Mouse (Mus musculus): ENCODE measurements at regions not wholly inside any gene's neighbourhood (a gene's known extent, or its start where the extent isn't known, plus 50 kb on each side); places are given as distances from the start of the nearest gene placed in this dataset.

DNA sequence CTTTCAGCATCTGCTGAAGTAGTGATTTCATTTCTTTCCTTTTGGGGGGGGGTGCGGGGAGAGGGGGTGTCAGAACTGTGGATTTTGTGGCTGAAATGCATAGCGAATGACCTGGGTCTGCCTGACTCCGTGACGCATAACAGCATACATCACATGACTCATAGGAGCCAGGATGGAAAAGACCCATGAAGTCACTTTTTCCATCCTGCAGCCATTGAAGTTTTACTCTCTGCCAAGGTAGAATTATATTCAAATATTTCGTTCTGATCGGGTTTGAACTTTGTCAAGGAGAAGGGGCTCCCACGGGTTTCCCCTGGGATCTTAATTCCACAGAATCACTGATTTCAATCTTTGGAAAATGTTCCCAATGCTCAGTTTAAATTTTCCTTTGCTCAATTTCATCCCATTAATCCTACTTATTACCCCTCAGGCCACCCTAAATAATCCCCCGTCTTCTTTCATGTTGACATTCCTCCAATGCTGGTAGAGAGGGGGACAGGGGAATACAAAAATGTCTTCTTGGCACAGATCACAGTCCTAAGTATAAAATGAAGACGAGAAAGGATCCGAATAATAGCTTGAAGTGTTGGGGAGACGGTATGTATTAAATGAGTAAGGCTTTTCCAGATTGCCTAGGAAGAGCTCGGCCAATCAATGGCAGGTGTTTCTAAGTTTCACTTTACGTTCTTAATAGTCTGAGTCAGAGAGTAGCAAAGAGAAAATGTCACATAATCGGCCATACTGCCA, 212.0 kb downstream of the Tgfb2 start:
- WGBS = 85% methylated on average over 14 of the region's 14 CpGs
- H3K4me3 ChIP-seq (ENCODE audit: low read depth, low read length) = no peak overlapping the region
- no peaks in the 10 kb centered on the region for H3K4me1 ChIP-seq (ENCODE audit: control insufficient read depth, insufficient read depth, low read length)
- no peak overlapping the region for H3K9ac ChIP-seq (ENCODE audit: low read length)
- DNase-seq (ENCODE audit: low spot score) (no peak), ATAC-seq (ENCODE audit: insufficient read depth, low FRiP score, low TSS enrichment) (no peak)
- no peak overlapping the region for H3K27ac ChIP-seq (ENCODE audit: low read depth, low read length)
- H3K4me2 ChIP-seq (ENCODE audit: low read depth) = no peak overlapping the region
- H3K36me3 ChIP-seq (ENCODE audit: control insufficient read depth, insufficient read depth, low read length) = no peaks in the 10 kb centered on the region
- no peaks in the 10 kb centered on the region for H3K9me3 ChIP-seq (ENCODE audit: control insufficient read depth, low read length)
- H3K27me3 ChIP-seq (ENCODE audit: control insufficient read depth, insufficient read depth, low read length) = no peaks in the 10 kb centered on the region

DNA sequence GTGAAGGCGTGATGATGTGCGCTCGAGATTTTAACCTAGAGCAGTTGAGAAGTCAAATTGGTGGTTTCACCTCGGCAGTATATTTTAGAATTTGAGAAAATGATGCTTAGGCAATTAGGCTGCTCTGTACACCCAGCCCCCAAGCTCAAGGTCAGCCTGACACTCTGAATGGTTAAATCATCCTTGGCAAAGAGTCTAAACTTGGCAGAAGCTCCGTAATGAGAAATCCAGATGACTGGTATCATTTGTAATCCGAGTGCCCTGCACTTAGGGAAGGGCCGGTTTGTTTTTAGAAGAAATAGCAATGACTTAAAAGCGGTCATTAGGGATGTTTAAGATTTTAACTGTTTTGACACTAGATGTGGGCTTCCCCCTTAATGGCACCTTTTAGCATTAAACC, 223.6 kb downstream of the Tgfb2 start:
- H3K9ac ChIP-seq (ENCODE audit: low read length) = no peak overlapping the region
- no peaks in the 10 kb centered on the region for H3K4me1 ChIP-seq (ENCODE audit: control insufficient read depth, insufficient read depth, low read length)
- H3K36me3 ChIP-seq (ENCODE audit: control insufficient read depth, insufficient read depth, low read length) = no peaks in the 10 kb centered on the region
- H3K27ac ChIP-seq (ENCODE audit: low read depth, low read length) = no peak overlapping the region
- WGBS = 63% methylated on average over 8 of the region's 8 CpGs
- DNase-seq (ENCODE audit: low spot score) = no peak
- no peak overlapping the region for H3K4me3 ChIP-seq (ENCODE audit: low read depth, low read length)
- H3K9me3 ChIP-seq (ENCODE audit: control insufficient read depth, low read length) = no peaks in the 10 kb centered on the region
- H3K27me3 ChIP-seq (ENCODE audit: control insufficient read depth, insufficient read depth, low read length) = no peaks in the 10 kb centered on the region
- no peak overlapping the region for H3K4me2 ChIP-seq (ENCODE audit: low read depth)
- ATAC-seq (ENCODE audit: insufficient read depth, low FRiP score, low TSS enrichment) = no peak

DNA sequence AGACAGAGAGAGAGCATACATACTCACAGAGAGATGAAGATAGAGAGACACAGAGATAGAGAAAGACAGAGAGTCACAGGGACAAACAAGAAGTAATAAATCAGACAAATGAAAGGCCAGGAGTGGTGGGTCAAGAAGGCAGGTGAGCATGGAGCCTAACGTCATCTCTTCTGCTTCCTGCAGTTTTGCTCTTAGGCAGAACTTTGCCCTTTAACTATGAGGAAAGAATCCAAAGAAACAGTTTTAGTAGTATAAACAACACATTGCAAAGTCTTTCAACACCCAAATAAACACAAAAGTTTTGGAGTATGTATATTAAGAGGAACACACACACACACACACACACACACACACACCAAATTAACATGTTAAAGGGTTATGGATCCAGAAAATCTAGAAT, 225.8 kb downstream of the Tgfb2 start:
- DNase-seq (ENCODE audit: low spot score) (no peak), ATAC-seq (ENCODE audit: insufficient read depth, low FRiP score, low TSS enrichment) (no peak)
- Histone ChIP-seq H3K36me3 (ENCODE audit: control insufficient read depth, insufficient read depth, low read length) (no peaks in the 10 kb centered on the region), H3K27me3 (ENCODE audit: control insufficient read depth, insufficient read depth, low read length) (no peaks in the 10 kb centered on the region), H3K4me3 (ENCODE audit: low read depth, low read length) (no peak overlapping the region), H3K9me3 (ENCODE audit: control insufficient read depth, low read length) (no peaks in the 10 kb centered on the region), H3K4me1 (ENCODE audit: control insufficient read depth, insufficient read depth, low read length) (no peaks in the 10 kb centered on the region), H3K9ac (ENCODE audit: low read length) (no peak overlapping the region), H3K27ac (ENCODE audit: low read depth, low read length) (no peak overlapping the region), H3K4me2 (ENCODE audit: low read depth) (no peak overlapping the region)
- 68% methylated on average over 1 of the region's 1 CpGs for WGBS

DNA sequence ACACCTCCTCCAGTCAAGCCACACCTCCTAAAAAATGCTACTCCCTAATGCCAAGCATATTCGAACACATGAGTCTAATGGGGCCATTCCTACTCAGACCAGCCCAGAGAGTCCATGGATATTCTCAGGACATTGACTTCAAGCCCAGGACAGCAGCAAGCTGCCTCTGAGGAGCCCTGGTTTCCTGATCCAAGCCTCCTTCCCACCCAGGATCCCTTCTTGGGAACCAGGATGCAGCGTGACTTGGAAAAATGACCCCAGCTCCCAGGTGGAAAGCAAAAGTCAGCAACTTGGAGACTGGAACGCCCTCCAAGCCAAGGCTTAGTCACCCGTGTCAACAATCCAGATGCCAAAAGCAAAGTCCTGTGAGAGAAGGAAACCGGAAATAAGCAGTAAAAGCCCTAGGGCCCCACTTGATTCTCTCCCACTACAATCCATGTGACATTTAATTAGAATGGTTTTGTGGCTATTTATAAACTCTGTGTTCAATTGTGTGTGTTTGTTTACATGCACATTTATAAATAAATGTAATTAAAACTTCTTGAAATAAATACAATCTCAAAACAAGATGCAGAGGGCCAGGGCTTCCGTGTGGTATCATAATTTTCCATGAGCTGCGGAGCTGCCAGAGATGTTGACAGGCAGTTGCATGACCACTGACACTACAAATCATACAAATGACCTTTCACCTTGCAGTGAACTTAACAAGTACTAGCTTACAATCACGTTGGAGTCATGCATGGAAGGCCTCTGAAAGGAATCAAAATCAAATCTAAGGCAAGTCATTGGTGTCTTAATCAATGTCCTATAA, 227.2 kb downstream of the Tgfb2 start:
- Histone ChIP-seq H3K36me3 (ENCODE audit: control insufficient read depth, insufficient read depth, low read length) (no peaks in the 10 kb centered on the region), H3K9me3 (ENCODE audit: control insufficient read depth, low read length) (no peaks in the 10 kb centered on the region), H3K4me2 (ENCODE audit: low read depth) (no peak overlapping the region), H3K27ac (ENCODE audit: low read depth, low read length) (no peak overlapping the region), H3K9ac (ENCODE audit: low read length) (no peak overlapping the region), H3K27me3 (ENCODE audit: control insufficient read depth, insufficient read depth, low read length) (no peaks in the 10 kb centered on the region), H3K4me1 (ENCODE audit: control insufficient read depth, insufficient read depth, low read length) (no peaks in the 10 kb centered on the region), H3K4me3 (ENCODE audit: low read depth, low read length) (no peak overlapping the region)
- no peak for ATAC-seq (ENCODE audit: insufficient read depth, low FRiP score, low TSS enrichment)
- no peak for DNase-seq (ENCODE audit: low spot score)
- 69% methylated on average over 8 of the region's 8 CpGs for WGBS

DNA sequence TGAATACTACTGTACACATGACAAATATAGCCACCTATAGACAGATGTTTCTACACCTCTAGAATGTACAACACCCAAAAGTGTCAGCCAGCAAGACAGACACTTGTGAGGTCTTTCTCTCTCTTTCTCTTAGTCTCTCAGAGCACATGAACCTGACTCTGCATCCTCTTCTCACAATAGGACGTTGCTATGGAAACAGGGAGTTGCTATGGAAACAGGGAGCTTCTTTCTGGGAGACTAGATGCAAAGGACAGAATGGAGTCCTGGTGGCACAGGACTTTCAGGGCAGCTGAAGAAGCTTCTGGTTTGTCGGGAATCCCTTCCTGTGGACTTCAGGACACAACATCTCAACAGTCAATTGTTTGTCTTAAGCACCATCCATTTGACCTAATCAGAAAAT, 230.9 kb downstream of the Tgfb2 start:
- Histone ChIP-seq H3K9me3 (ENCODE audit: control insufficient read depth, low read length) (no peaks in the 10 kb centered on the region), H3K4me1 (ENCODE audit: control insufficient read depth, insufficient read depth, low read length) (no peaks in the 10 kb centered on the region), H3K27me3 (ENCODE audit: control insufficient read depth, insufficient read depth, low read length) (no peaks in the 10 kb centered on the region), H3K4me3 (ENCODE audit: low read depth, low read length) (no peak overlapping the region), H3K36me3 (ENCODE audit: control insufficient read depth, insufficient read depth, low read length) (no peaks in the 10 kb centered on the region), H3K27ac (ENCODE audit: low read depth, low read length) (no peak overlapping the region), H3K9ac (ENCODE audit: low read length) (no peak overlapping the region), H3K4me2 (ENCODE audit: low read depth) (no peak overlapping the region)
- DNase-seq (ENCODE audit: low spot score) (peak; percentile 33), ATAC-seq (ENCODE audit: insufficient read depth, low FRiP score, low TSS enrichment) (0 out of 2 replicates have a peak, but pooled peaks have one; percentile 20)
- 31% methylated on average over 2 of the region's 2 CpGs for WGBS

DNA sequence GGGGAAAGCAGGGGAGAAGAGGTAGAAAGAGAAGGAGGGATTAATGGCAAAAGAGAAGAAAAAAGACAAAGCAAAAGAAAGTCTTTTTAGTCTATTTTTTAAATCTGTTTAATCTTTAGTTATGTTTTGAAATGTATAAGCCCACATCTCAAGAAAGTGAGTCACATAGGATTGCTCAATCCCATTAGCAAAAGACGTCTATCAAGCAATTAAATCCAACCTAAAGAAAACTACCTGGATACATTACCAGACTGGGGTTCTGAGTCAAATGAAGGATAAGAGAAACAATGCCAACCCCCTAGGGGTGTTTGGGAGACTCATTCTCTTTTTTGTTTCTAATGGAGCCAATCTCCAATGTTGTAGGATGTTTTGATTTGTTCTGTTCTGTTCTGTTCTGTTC, 231.4 kb downstream of the Tgfb2 start:
- ATAC-seq (ENCODE audit: insufficient read depth, low FRiP score, low TSS enrichment) (no peak), DNase-seq (ENCODE audit: low spot score) (no peak)
- Histone ChIP-seq H3K27me3 (ENCODE audit: control insufficient read depth, insufficient read depth, low read length) (no peaks in the 10 kb centered on the region), H3K4me1 (ENCODE audit: control insufficient read depth, insufficient read depth, low read length) (no peaks in the 10 kb centered on the region), H3K4me2 (ENCODE audit: low read depth) (no peak overlapping the region), H3K9me3 (ENCODE audit: control insufficient read depth, low read length) (no peaks in the 10 kb centered on the region), H3K4me3 (ENCODE audit: low read depth, low read length) (no peak overlapping the region), H3K9ac (ENCODE audit: low read length) (no peak overlapping the region), H3K36me3 (ENCODE audit: control insufficient read depth, insufficient read depth, low read length) (no peaks in the 10 kb centered on the region), H3K27ac (ENCODE audit: low read depth, low read length) (no peak overlapping the region)
- 69% methylated on average over 1 of the region's 1 CpGs for WGBS

DNA sequence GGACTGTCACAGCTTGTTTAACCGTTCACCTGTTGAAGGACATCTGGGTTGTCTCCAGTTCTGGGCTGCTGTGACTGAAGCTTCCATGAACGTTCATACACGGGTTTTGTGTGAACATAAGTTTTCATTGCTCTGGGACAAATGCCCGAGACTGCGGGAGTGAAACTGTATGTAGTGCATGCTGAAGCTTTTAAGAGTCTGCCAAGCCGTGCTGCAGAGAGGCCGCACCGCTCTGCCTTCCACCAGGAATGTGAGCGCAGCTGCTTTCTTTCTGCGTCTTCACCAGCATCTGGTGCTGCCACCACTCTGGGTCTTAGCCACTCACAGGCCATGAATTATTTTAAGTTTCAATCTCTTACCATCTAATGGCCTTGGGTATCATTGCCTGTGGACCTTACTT, 232.8 kb downstream of the Tgfb2 start:
- WGBS = 88% methylated on average over 10 of the region's 10 CpGs
- DNase-seq (ENCODE audit: low spot score) = no peak

DNA sequence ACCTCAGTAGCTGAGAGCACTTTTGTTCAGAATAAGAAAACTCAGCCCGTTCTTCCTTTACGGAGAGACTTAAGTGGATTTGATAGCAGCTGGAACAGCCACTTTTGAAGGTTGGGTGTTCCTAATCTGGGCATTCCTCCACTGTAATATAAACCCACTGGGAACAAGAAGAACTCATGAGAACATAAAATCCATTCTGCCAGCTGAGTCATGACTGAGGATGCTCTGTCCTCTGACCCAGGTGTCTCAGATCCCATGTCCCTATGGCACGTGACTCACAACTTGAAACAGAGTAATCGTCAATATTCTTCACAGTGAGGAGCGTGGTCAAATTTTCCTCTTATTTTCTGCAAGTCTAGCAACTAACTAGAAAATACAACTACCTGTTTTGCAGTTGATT, 240.3 kb downstream of the Tgfb2 start:
- H3K9ac ChIP-seq (ENCODE audit: low read length) = no peak overlapping the region
- H3K9me3 ChIP-seq (ENCODE audit: control insufficient read depth, low read length) = no peaks in the 10 kb centered on the region
- ATAC-seq (ENCODE audit: insufficient read depth, low FRiP score, low TSS enrichment) (no peak), DNase-seq (ENCODE audit: low spot score) (no peak)
- H3K27ac ChIP-seq (ENCODE audit: low read depth, low read length) = no peak overlapping the region
- no peak overlapping the region for H3K4me3 ChIP-seq (ENCODE audit: low read depth, low read length)
- WGBS = 94% methylated on average over 5 of the region's 5 CpGs
- no peak overlapping the region for H3K4me2 ChIP-seq (ENCODE audit: low read depth)
- no peaks in the 10 kb centered on the region for H3K4me1 ChIP-seq (ENCODE audit: control insufficient read depth, insufficient read depth, low read length)
- no peaks in the 10 kb centered on the region for H3K27me3 ChIP-seq (ENCODE audit: control insufficient read depth, insufficient read depth, low read length)
- H3K36me3 ChIP-seq (ENCODE audit: control insufficient read depth, insufficient read depth, low read length) = no peaks in the 10 kb centered on the region

More for the DNA sequence above, 232.8 kb downstream of the Tgfb2 start:
- Histone ChIP-seq H3K9me3 (ENCODE audit: control insufficient read depth, low read length) (no peaks in the 10 kb centered on the region), H3K27ac (ENCODE audit: low read depth, low read length) (no peak overlapping the region), H3K4me3 (ENCODE audit: low read depth, low read length) (no peak overlapping the region), H3K27me3 (ENCODE audit: control insufficient read depth, insufficient read depth, low read length) (no peaks in the 10 kb centered on the region), H3K36me3 (ENCODE audit: control insufficient read depth, insufficient read depth, low read length) (no peaks in the 10 kb centered on the region), H3K4me2 (ENCODE audit: low read depth) (no peak overlapping the region), H3K9ac (ENCODE audit: low read length) (no peak overlapping the region), H3K4me1 (ENCODE audit: control insufficient read depth, insufficient read depth, low read length) (no peaks in the 10 kb centered on the region)
- no peak for ATAC-seq (ENCODE audit: insufficient read depth, low FRiP score, low TSS enrichment)

DNA sequence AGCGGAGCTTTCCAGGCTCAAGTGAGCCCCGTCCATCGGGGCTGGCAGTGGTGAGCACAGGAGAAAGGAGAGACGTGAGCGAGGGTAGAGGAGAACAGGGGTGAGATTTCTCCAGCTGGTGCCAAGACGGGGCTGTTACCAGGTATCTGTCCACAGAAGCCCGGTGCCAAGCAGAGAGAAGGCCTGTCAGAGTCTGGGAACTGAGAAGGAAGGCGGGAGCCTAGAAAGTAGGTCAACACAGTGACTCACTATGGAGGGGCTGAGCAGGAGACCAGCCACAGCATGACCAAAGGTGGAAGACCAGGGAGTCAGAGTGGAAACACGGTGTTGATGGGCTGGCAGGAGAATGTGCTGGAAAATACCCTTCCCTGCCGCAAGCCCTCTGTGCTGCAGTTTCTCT, 245.0 kb downstream of the Tgfb2 start:
- no peak overlapping the region for H3K9ac ChIP-seq (ENCODE audit: low read length)
- no peaks in the 10 kb centered on the region for H3K9me3 ChIP-seq (ENCODE audit: control insufficient read depth, low read length)
- H3K27me3 ChIP-seq (ENCODE audit: control insufficient read depth, insufficient read depth, low read length) = no peaks in the 10 kb centered on the region
- H3K4me2 ChIP-seq (ENCODE audit: low read depth) = no peak overlapping the region
- no peaks in the 10 kb centered on the region for H3K4me1 ChIP-seq (ENCODE audit: control insufficient read depth, insufficient read depth, low read length)
- H3K36me3 ChIP-seq (ENCODE audit: control insufficient read depth, insufficient read depth, low read length) = no peaks in the 10 kb centered on the region
- DNase-seq (ENCODE audit: low spot score) (no peak), ATAC-seq (ENCODE audit: insufficient read depth, low FRiP score, low TSS enrichment) (no peak)
- H3K4me3 ChIP-seq (ENCODE audit: low read depth, low read length) = no peak overlapping the region
- no peak overlapping the region for H3K27ac ChIP-seq (ENCODE audit: low read depth, low read length)
- WGBS = 89% methylated on average over 10 of the region's 10 CpGs
